Mouse (Mus musculus): ENCODE measurements around the gene Ggcx. TPM values are rescaled to one million over a fixed set of nuclear protein-coding genes. Genes with fewer than 3 reads are reported as not detected.
A peak's percentile ranks its signal among the peaks of the same experiment; 100 is the strongest.

The Ggcx gene
- polyA plus RNA-seq, 1 experiment: 9.3 TPM

DNA sequence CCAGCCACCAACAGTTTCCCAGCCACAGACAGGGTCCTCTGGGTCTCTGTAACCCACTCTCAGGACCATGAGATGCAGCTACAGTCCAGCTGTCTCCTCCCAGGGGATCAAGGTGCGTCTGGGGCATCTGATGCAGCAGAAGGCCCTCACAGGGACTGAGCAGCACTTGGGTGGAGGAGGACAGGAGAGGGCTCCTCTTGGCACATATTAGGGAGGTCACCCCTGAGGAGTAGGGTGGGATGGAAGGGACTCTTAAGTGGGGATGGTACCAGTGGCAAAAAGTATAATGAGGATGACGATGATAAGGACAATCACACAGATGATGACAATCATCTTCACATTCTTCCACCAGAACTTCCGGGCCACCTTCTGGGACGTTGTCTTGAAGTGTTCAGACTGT lies 28.9 kb upstream of the Ggcx start:
- WGBS: 86% methylated on average over 4 of the region's 4 CpGs
- no peak for DNase-seq (ENCODE audit: low read depth, low spot score)

DNA sequence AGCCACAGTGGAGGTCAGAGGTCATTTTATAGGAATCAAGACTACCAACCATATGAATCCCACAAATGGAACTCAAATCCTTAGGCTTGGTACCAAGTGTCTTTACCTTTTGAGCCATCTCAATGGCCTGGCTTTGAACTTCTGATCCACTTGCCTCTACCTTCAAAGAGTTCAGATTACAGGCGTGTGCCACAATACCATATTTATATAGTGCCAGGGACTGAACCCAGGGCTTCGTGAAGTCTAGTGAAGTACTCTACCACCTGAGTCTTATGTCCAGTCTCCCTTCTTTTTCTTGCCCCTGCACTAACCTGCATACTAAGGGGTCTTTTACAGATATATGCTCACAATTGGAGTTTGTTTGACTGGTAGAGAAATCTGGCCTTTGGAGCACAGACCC lies 27.5 kb upstream of the Ggcx start:
- 96% methylated on average over 2 of the region's 2 CpGs for WGBS
- no peak for DNase-seq (ENCODE audit: low read depth, low spot score)

- DNase-seq (ENCODE audit: low read depth, low spot score): no peak
- WGBS: 93% methylated on average over 3 of the region's 3 CpGs
Observed at GRCm38 (mm10) chr6:72387816-72388215, 26.3 kb upstream of the Ggcx start.

- no peak for DNase-seq (ENCODE audit: low read depth, low spot score)
- 77% methylated on average over 10 of the region's 10 CpGs for WGBS
Observed at GRCm38 (mm10) chr6:72388266-72388665, 25.8 kb upstream of the Ggcx start.

GRCm38 (mm10) chr6:72388791-72389329 lies 25.2 kb upstream of the Ggcx start:
- DNase-seq (ENCODE audit: low read depth, low spot score): no peak
- WGBS: 63% methylated on average over 6 of the region's 6 CpGs

- no peak for DNase-seq (ENCODE audit: low read depth, low spot score)
- WGBS: 1% methylated on average over 13 of the region's 13 CpGs
Observed at GRCm38 (mm10) chr6:72389471-72389940, 24.6 kb upstream of the Ggcx start.

- DNase-seq (ENCODE audit: low read depth, low spot score): peak; percentile 74
- WGBS: under 1% methylated on average over 33 of the region's 33 CpGs
Observed at GRCm38 (mm10) chr6:72389941-72390771, 24.0 kb upstream of the Ggcx start, which contains the start of gene Vamp8. TSS of gene Vamp8 (minus strand) at chr6:72390703.

- DNase-seq (ENCODE audit: low read depth, low spot score): no peak
- WGBS: 19% methylated on average over 12 of the region's 12 CpGs
Observed at GRCm38 (mm10) chr6:72390795-72391521, 23.1 kb upstream of the Ggcx start.

DNA sequence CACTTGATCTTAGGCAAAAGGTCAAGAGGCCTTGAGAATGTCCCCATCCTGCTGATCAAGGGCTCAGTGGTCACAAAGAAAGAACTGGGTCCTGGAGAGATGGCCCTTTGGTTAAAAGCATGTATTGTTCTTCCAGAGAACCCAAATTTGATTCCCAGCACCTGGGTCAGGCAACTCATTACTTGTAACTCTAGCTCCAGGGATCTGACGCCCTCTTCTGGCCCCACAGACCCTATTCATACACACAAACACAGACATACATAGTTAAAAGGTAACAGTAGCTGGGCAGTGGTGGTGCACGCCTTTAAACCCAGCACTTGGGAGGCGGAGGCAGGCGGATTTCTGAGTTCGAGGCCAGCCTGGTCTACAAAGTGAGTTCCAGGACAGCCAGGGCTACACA lies 21.8 kb upstream of the Ggcx start:
- 92% methylated on average over 5 of the region's 5 CpGs for WGBS
- DNase-seq (ENCODE audit: low read depth, low spot score): no peak

- WGBS: 72% methylated on average over 10 of the region's 10 CpGs
Observed at GRCm38 (mm10) chr6:72396837-72397251, 17.3 kb upstream of the Ggcx start.

DNA sequence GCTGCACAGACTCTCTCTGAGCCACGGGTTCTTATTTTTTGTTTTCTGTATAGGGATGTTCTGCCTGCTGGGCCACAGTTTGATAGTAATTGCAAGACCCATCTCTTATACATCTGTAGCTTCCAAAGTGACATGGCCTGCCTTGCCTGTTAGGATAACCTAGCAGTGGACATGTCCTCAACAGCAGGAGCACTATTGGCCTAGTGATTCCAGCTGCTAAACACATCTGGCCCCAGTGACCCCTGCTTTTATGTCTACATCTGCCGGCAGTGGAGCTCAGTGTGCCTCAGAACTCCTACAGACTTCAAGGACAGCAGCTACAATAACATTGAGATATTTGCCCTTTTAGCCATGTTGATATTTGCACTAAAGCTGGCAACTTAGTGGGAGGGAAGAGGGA lies 14.1 kb upstream of the Ggcx start:
- 53% methylated on average over 2 of the region's 2 CpGs for WGBS
- DNase-seq (ENCODE audit: low read depth, low spot score): no peak

More at GRCm38 (mm10) chr6:72396837-72397251, 17.3 kb upstream of the Ggcx start:
- no peak for DNase-seq (ENCODE audit: low read depth, low spot score)

- 11% methylated on average over 7 of the region's 7 CpGs for WGBS
- no peak for DNase-seq (ENCODE audit: low read depth, low spot score)
Observed at GRCm38 (mm10) chr6:72401875-72402274, 12.2 kb upstream of the Ggcx start.

- no peak for DNase-seq (ENCODE audit: low read depth, low spot score)
- WGBS: 84% methylated on average over 7 of the region's 7 CpGs
Observed at GRCm38 (mm10) chr6:72405356-72405755, 8.8 kb upstream of the Ggcx start.

DNA sequence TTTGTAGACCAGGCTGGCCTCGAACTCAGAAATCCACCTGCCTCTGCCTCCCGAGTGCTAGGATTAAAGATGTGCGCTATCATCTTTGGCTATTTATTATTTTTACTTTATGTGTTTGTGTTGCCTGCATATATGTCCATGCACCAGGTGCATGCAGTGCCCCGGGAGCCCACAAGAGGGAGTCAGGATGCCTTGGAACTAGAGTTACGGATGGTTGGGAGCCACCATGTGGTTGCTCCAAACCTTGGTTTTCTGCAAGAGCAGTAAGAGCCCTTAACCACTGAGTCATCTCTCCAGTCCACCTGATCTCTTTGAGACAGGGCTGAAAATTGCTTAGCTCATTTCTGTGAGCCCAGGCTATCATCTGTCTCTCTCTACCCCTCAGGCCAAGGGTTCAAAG lies 7.0 kb upstream of the Ggcx start:
- WGBS: 2% methylated on average over 5 of the region's 5 CpGs
- DNase-seq (ENCODE audit: low read depth, low spot score): no peak

- 10% methylated on average over 3 of the region's 3 CpGs for WGBS
- no peak for DNase-seq (ENCODE audit: low read depth, low spot score)
Observed at GRCm38 (mm10) chr6:72409567-72409966, 4.5 kb upstream of the Ggcx start.

- DNase-seq (ENCODE audit: low read depth, low spot score): no peak
- 19% methylated on average over 1 of the region's 1 CpGs for WGBS
Observed at GRCm38 (mm10) chr6:72410003-72410402, 4.1 kb upstream of the Ggcx start.

DNA sequence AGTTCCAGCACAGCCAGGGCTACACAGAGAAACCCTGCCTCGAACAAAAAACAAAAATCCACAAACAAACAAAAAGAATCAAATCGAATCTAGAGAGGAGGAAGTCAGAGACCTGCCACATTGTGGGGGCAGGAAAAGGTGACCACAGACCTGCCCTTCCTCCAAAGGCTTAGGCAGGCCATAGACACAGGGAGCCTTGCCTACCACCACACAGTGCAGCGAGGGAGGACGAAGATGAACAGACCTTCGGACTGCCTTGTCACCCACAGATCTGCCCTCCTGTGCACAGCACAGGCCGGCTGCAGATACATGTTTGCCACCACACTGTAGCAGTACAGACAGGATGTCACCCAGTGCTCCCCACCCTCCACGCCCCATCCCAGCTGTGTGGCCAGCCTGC lies 3.6 kb upstream of the Ggcx start:
- DNase-seq (ENCODE audit: low read depth, low spot score): no peak
- WGBS: 80% methylated on average over 7 of the region's 7 CpGs

- 53% methylated on average over 5 of the region's 5 CpGs for WGBS
- DNase-seq (ENCODE audit: low read depth, low spot score): no peak
Observed at GRCm38 (mm10) chr6:72415181-72415580, 1.1 kb downstream of the Ggcx start.

DNA sequence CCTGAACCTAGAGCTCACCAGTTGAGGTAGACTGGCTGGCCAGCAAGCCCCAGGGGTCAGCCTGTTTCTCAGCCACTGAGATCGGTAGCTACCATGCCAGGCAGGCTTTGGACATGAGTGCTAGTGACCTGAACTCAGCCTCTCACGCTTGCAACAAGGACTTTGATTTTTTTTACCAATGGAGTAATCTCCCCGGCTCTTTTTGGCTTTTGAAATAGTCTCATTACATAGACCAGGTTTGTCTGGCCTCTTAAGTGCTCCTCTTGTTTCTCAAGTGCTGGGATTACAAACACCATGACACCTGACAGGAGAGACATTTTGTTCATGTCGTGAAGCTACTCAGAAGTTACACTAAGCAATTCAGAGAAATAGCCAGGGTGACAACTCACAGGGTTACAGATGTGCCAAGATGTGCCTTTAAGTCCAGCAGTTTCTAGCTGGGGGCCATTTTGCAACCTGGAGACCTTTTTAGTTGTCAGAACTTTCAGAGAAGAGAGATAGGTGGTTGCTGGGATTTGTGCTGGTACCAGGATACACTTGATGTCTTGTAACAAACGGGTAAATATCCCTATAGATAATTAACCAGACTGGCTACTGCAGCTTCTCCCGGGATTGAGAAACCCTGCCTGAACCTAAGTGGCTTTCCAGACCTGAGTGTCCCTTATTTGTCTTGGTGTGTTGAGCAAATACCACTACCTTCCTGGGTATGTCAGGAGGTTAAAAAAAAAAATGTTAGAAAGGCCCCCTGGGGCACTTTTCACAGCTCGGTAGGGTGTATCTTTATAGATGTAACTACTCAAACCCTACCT lies 2.1 kb downstream of the Ggcx start:
- DNase-seq (ENCODE audit: low read depth, low spot score): no peak
- 36% methylated on average over 7 of the region's 7 CpGs for WGBS

DNA sequence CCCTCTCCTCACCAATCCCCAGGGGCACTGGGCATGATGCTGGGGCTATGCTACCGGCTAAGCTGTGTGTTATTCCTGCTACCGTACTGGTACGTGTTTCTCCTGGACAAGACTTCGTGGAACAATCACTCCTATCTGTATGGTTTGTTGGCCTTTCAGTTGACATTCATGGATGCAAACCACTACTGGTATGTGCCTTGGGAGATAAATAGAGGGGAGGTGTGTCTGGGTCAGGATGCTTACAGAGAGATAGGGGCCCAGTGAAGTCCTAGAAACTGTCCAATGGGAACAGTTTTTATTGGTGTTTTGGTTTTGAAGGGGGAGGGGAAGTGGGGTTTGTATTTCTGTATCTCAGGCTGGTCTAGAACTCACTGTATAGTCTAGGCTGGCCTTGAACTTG lies 4.2 kb downstream of the Ggcx start:
- no peak for DNase-seq (ENCODE audit: low read depth, low spot score)
- 92% methylated on average over 4 of the region's 4 CpGs for WGBS

Measured in large intestine, adult 2 months (tissue).